Mouse (Mus musculus): Measurements from ENCODE around the gene Elovl1.

DNA sequence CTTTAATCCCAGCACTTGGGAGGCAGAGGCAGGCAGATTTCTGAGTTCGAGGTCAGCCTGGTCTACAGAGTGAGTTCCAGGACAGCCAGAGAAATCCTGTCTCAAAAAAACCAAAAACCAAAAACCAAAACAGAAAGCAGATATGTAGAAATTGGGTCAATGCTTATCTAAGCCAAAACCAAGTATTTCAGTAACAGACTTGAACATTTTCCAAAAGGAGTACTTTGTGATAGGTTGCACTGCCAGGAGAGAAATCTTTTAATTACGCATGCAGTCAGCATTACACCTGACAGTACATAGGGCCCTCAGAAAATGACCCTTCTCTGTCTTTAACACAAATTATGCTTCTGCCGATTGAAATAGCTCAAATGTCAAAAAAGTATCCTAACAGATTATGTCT is 26.5 kb upstream of the Elovl1 start:
- TF ChIP-seq POLR2A (IDR thresholded peaks at IDR 0.05; ENCODE audit: insufficient read depth, low read depth, low read length) (no peak), CTCF (IDR thresholded peaks at IDR 0.05) (no peak), EP300 (IDR thresholded peaks at IDR 0.05; ENCODE audit: insufficient read depth, low read depth, low read length) (no peak)
